Mouse (Mus musculus) midbrain, embryonic 15.5 days (tissue): ENCODE results near the gene Hist1h2ag. TPM values are rescaled to one million over a fixed set of nuclear protein-coding genes. Genes with fewer than 3 reads are reported as not detected.
"Not testable (repeated sequence)": the region's sequence is repeated elsewhere in the genome, so short reads cannot be mapped to it uniquely, and the experiment has no call there.

Experiments used
- ATAC-seq: fragments of 200-750 bp; cut with Nextera tagmentation; replicated peaks from 2 replicates; pipeline ENCODE4 v1.8.0; 2017; ENCODE audit warnings: moderate TSS enrichment
- H3K27ac ChIP-seq: fragments of 300-500 bp; sonication (generic); 2 replicates; pipeline ENCODE4 v1.5.1; 2015; ENCODE audit warnings: mild to moderate bottlenecking, inconsistent platforms
- H3K27me3 ChIP-seq: fragments of 300-500 bp; sonication (generic); replicated peaks from 2 replicates; pipeline ENCODE4 v1.6.1; 2015; ENCODE audit warnings: inconsistent platforms
- H3K36me3 ChIP-seq: fragments of 300-500 bp; sonication (generic); replicated peaks from 2 replicates; pipeline ENCODE4 v1.6.1; 2015; ENCODE audit warnings: inconsistent platforms
- H3K4me1 ChIP-seq: fragments of 300-500 bp; sonication (generic); 2 replicates; pipeline ENCODE4 v1.6.1; 2015; ENCODE audit warnings: inconsistent platforms
- H3K4me2 ChIP-seq: fragments of 300-500 bp; sonication (generic); 2 replicates; pipeline ENCODE4 v1.6.1; 2015; ENCODE audit warnings: inconsistent platforms, mild to moderate bottlenecking, moderate library complexity
- H3K4me3 ChIP-seq: fragments of 300-500 bp; sonication (generic); 2 replicates; pipeline ENCODE4 v1.5.1; 2015; ENCODE audit warnings: mild to moderate bottlenecking, inconsistent platforms
- H3K9ac ChIP-seq: fragments of 300-500 bp; sonication (generic); 2 replicates; pipeline ENCODE4 v1.6.1; 2015; ENCODE audit warnings: mild to moderate bottlenecking, inconsistent platforms
- H3K9me3 ChIP-seq: fragments of 300-500 bp; sonication (generic); 2 replicates; pipeline ENCODE4 v1.6.1; 2016; ENCODE audit warnings: inconsistent platforms
- WGBS: fragments of 180-500 bp; shearing (Covaris S2); methylation state at CpG from one replicate; pipeline ENCODE4 v1.1.7; 2015; ENCODE audit warnings: mixed read lengths; 5-methylcytosine and 5-hydroxymethylcytosine counted together
- polyA plus RNA-seq: library from polyadenylated mRNA; unstranded; fragments of >200 nt; fragmentation: Nextera tagmentation; extraction: Ambion mirVana; gene quantifications from 2 replicates; pipeline ENCODE4 v1.2.1, GENCODE M21; 2015

The Hist1h2ag gene
- polyA plus RNA-seq, 1 experiment from 2014 or later: 5.4 TPM

DNA sequence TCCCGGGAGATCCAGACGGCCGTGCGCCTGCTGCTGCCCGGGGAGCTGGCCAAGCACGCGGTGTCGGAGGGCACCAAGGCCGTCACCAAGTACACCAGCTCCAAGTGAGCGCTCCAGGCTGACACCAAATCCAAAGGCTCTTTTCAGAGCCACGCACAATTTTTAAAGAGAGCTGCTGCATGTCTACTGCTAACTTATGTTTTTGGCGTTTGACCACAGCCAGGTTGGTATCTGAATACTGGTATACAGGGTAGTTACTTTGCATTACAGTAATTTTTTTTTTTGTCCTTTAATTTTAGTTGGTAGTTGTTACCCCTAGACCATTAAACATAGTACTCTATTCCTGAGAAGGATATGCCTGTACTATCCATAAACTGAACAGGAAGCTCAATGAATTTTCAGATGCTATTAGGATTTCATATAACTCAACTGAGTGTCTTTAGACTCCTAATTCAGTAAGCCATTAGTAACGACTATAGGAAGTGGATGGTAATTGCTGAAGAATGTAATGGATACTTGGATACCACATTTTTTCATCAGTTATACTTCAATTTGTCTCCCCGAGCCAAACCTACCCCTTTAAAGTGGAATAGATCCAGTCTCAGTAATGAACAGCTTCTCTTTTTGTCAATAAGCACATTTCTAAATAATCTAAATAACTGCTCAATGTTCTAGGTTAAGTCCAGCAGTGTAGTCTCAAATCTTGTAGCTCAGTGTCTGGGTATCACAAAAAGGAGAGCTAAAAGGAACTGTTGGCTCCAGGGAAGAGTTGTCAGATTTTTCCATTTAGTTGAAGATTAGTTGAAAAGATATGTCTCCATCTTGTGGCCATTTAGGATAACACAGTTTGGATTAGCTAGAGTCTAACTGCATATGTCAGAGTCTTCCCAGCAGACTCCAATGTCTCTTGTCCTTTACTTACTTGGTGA lies 1.0 kb upstream of the Hist1h2ag start:
- Histone ChIP-seq H3K4me2 (peak overlapping the region; percentile 87), H3K36me3 (no peaks in the 10 kb centered on the region), H3K27ac (peak overlapping the region; percentile 85), H3K9ac (peak overlapping the region; percentile 50), H3K4me3 (peak overlapping the region; percentile 44), H3K9me3 (no peaks in the 10 kb centered on the region), H3K4me1 (peaks cover 33% of the 10 kb centered on the region), H3K27me3 (no peaks in the 10 kb centered on the region)
- ATAC-seq: peak; percentile 41
- WGBS: under 1% methylated on average over 14 of the region's 14 CpGs

DNA sequence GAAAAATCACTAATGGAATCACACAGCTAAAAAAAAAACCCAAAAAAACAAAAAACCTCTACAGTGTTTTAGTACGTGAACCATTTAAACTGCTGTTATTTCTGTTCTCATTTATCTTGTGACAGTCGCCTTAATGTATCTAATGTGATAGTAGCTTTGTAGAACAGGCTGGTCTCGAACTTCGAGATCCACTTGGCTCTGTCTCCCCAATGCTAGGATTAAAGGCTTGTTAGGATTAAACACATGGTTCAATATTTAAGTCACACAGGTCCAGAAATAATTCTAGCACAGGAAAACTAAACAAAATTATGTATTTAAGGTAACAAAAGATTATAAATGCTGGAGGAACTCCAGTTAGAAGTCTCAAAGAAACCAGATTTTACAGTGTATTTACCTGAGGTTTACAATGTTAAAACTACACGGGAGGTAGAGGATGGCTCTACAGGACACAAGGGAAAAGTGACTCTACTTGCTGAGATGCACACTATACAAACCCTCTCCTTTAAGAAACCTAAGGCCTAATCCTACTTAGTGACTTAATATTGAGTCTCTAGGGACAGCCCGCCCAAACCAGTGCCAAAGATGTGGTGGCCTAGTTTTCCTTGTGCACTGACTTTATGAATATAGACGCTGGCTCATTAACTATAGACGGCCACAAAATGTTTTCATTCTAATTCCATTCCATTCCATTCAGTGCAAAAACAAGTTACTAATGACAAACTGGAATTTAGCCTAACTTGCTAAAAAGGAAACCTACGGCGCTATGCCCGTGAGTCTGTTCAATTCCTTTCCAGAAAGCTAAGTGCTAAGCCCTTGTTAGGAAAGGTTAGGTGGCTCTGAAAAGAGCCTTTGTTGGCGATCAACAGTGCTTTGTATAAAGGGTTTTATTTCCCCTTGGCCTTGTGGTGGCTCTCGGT lies 835 bp downstream of the Hist1h2ag start:
- peaks cover 33% of the 10 kb centered on the region for H3K4me1 ChIP-seq
- no peaks in the 10 kb centered on the region for H3K27me3 ChIP-seq
- H3K4me2 ChIP-seq: peak overlapping the region; percentile 87
- H3K27ac ChIP-seq: peak overlapping the region; percentile 81
- ATAC-seq: no peak
- peak overlapping the region; percentile 44 for H3K4me3 ChIP-seq
- no peaks in the 10 kb centered on the region for H3K9me3 ChIP-seq
- H3K36me3 ChIP-seq: no peaks in the 10 kb centered on the region
- 2% methylated on average over 13 of the region's 13 CpGs for WGBS
- H3K9ac ChIP-seq: peak overlapping the region; percentile 29

DNA sequence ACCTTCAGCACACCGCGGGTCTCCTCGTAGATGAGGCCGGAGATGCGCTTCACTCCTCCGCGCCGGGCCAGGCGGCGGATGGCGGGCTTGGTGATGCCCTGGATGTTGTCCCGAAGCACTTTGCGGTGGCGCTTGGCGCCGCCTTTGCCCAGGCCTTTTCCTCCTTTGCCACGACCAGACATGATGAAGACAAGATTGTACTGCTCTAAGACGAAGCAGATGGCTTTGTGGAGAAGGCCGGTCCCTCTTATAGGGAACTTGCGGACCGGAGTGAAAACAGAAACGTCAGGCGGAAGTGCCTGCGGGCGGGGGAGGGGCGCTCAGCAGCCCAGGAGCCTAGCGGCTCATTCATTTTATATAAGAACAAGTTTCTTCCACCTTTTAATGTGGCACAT lies 1.6 kb downstream of the Hist1h2ag start, which contains the start of gene Hist1h4i:
TSS of gene Hist1h4i (minus strand) at position 221 of the 395 bp plus-strand sequence.
- H3K4me3 ChIP-seq: peak within 1 kb of the TSS; percentile 44
- H3K4me2 ChIP-seq: peak within 1 kb of the TSS; percentile 87
- H3K4me1 ChIP-seq: peaks cover 40% of the 10 kb centered on the region
- peak; percentile 55 for ATAC-seq
- H3K9me3 ChIP-seq, H3K27me3 ChIP-seq, H3K36me3 ChIP-seq: not testable (repeated sequence)
- WGBS: under 1% methylated on average over 27 of the region's 27 CpGs
- peak within 1 kb of the TSS; percentile 81 for H3K27ac ChIP-seq
- H3K9ac ChIP-seq: peak within 1 kb of the TSS; percentile 40

- H3K27me3 ChIP-seq: no peaks in the 10 kb centered on the region
- no peaks in the 10 kb centered on the region for H3K9me3 ChIP-seq
- peak overlapping the region; percentile 40 for H3K9ac ChIP-seq
- peak overlapping the region; percentile 41 for H3K4me3 ChIP-seq
- H3K27ac ChIP-seq: peak overlapping the region; percentile 81
- ATAC-seq: peak; percentile 18
- peak overlapping the region; percentile 87 for H3K4me2 ChIP-seq
- under 1% methylated on average over 24 of the region's 24 CpGs for WGBS
- H3K36me3 ChIP-seq: no peaks in the 10 kb centered on the region
- peaks cover 41% of the 10 kb centered on the region for H3K4me1 ChIP-seq
These were observed 2.1 kb downstream of the Hist1h2ag start for GRCm38 (mm10) chr13:22040464-22041141.

DNA sequence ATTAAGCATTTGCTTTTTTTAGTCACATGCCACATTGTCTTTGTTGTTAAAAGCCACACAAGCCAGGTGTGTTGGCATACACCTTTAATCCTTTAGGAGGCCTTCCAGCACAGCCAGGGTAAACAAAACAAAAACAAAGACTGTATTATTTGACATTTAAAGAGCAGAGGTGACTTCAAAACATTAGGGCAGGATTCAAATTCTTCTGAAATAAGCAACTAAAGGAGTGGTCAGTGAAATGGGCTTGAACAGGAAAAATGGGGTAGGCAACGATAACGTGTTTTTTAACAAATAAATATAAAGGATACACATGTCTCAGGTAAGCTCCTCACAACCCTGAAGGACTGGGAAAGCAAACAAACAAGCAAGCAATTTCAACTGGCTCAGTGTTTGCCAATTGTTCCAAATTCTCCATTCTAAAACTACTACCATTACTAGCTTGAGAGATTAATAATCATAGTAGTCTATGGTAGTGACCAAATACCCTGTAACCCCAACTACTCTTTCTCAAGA lies 2.7 kb downstream of the Hist1h2ag start:
- H3K4me3 ChIP-seq: peak overlapping the region; percentile 41
- H3K4me1 ChIP-seq: peaks cover 41% of the 10 kb centered on the region
- 7% methylated on average over 2 of the region's 2 CpGs for WGBS
- ATAC-seq: no peak
- H3K27ac ChIP-seq: no peak overlapping the region
- no peaks in the 10 kb centered on the region for H3K36me3 ChIP-seq
- H3K27me3 ChIP-seq: no peaks in the 10 kb centered on the region
- no peak overlapping the region for H3K9ac ChIP-seq
- no peaks in the 10 kb centered on the region for H3K9me3 ChIP-seq
- peak overlapping the region; percentile 87 for H3K4me2 ChIP-seq

DNA sequence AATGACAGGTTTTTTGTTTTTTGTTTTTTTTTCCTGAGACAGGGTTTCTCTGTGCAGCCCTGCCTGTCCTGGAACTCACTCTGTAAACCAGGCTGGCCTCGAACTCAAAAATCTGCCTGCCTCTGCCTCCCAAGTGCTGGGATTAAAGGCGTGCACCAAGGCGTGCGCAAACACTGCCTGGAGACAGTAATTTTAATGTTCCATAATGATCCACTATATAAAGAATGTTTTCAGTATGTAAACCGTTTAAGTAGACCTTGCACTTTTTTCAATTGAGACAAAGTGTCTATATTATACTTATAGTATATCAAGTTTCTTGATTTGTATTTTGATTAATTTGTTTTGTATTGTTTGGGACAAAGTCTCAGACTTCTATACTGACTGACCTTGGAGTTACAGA lies 3.4 kb downstream of the Hist1h2ag start:
- Histone ChIP-seq H3K36me3 (no peaks in the 10 kb centered on the region), H3K4me1 (peaks cover 45% of the 10 kb centered on the region), H3K27ac (no peak overlapping the region), H3K9me3 (no peaks in the 10 kb centered on the region), H3K4me2 (no peak overlapping the region), H3K4me3 (no peak overlapping the region), H3K27me3 (no peaks in the 10 kb centered on the region), H3K9ac (no peak overlapping the region)
- 69% methylated on average over 5 of the region's 5 CpGs for WGBS
- ATAC-seq: no peak

DNA sequence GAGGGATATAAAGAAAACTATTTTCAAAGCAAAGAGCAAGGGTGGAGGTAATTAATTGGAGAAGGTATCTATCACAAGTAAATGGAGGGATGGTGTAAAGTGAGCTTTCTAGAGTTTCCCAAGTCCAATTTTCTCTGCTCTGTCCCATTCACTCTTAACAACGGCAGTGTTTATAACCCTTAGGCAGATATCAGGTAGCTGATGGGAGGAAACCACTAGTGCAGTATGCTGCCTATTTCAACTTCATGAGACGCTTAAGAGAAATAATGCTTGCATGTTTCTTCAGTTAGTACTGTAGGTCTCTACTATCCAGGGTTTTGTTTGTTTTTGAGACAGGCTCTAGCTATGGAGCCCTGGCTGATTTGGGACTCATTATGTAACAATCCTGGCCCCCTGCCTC lies 5.3 kb downstream of the Hist1h2ag start:
- Histone ChIP-seq H3K27me3 (no peaks in the 10 kb centered on the region), H3K9ac (no peak overlapping the region), H3K27ac (no peak overlapping the region), H3K4me1 (peaks cover 37% of the 10 kb centered on the region), H3K36me3 (no peaks in the 10 kb centered on the region), H3K4me2 (no peak overlapping the region), H3K9me3 (no peaks in the 10 kb centered on the region), H3K4me3 (no peak overlapping the region)
- ATAC-seq: no peak
- WGBS: 82% methylated on average over 2 of the region's 2 CpGs

DNA sequence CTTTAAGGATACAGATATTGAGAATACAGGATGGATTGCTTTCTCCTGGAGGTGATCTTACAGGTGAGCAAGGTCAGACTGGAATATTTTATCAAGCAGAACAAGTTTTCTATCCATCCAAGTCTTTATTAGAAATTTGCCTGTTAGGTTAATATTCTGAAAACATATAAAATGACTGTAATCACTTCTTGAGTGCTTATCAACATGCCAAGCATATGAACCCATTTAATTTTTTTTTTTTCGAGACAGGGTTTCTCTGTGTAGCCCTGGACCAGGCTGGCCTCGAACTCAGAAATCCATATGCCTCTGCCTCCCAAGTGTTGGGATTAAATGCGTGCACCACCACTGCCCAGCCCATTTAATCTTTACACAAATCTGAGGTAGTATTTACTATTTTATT lies 5.8 kb downstream of the Hist1h2ag start:
- no peak overlapping the region for H3K9ac ChIP-seq

DNA sequence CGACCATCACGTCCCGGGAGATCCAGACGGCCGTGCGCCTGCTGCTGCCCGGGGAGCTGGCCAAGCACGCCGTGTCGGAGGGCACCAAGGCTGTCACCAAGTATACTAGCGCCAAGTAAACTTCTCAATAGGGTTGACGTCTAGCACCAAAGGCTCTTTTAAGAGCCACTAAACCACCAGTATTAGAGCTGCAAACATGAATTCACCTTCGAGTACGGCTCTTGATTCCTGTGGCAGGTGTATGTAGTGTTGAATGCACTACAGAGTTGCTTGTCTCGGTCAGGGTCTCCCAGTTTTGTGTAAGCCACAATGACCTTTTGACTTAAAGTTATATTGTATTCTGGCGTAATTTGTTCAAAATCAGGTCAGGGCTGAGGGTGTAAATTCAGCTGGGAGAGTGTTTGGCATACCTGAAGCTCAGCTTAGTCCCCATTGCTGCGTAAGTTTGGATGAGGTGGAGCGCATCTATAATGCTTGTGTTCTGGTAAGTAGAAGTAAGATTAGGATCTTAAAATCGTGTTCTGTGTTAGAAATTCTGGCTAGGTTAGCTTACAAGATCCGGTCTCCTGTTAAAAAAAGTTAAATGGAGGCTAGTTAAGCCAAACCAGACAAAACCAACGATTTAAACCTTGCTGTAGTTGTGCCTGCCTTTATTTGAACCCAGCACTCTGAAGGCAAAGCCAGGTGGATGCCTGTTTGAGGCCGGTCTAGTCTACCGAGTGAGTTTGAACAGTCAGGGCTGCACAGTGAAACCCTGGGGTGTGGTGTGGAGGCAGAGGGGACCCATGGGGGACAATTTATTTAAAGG lies 6.4 kb downstream of the Hist1h2ag start:
- H3K4me3 ChIP-seq: peak overlapping the region; percentile 42

More for the DNA sequence above, 5.8 kb downstream of the Hist1h2ag start:
- no peak overlapping the region for H3K4me3 ChIP-seq
- no peak overlapping the region for H3K27ac ChIP-seq
- H3K36me3 ChIP-seq: no peaks in the 10 kb centered on the region
- 57% methylated on average over 3 of the region's 3 CpGs for WGBS
- no peak overlapping the region for H3K4me2 ChIP-seq
- no peaks in the 10 kb centered on the region for H3K9me3 ChIP-seq
- peaks cover 34% of the 10 kb centered on the region for H3K4me1 ChIP-seq
- no peaks in the 10 kb centered on the region for H3K27me3 ChIP-seq
- no peak for ATAC-seq

GRCm38 (mm10) chr13:22035267-22036148 lies 7.2 kb downstream of the Hist1h2ag start, which contains the start of the genes Hist1h2ah and Hist1h2bk:
TSS of gene Hist1h2ah (minus strand) at chr13:22035568.
TSS of gene Hist1h2bk (plus strand) at chr13:22035870.
- peak within 1 kb of the TSS; percentile 63 for H3K4me2 ChIP-seq
- H3K9ac ChIP-seq: peak within 1 kb of the TSS; percentile 27; the same call in 1 of the 2 replicates
- peak within 1 kb of the TSS; percentile 71 for H3K27ac ChIP-seq
- H3K27me3 ChIP-seq, H3K9me3 ChIP-seq, H3K36me3 ChIP-seq: not testable (repeated sequence)
- under 1% methylated on average over 34 of the region's 69 CpGs for WGBS
- peaks cover 21% of the 10 kb centered on the region for H3K4me1 ChIP-seq
- peak; percentile 99 for ATAC-seq
- H3K4me3 ChIP-seq: peak within 1 kb of the TSS; percentile 42

More for the DNA sequence above, 6.4 kb downstream of the Hist1h2ag start:
- no peaks in the 10 kb centered on the region for H3K9me3 ChIP-seq
- no peaks in the 10 kb centered on the region for H3K27me3 ChIP-seq
- peak; percentile 40; the same call in 1 of the 2 replicates for ATAC-seq
- no peaks in the 10 kb centered on the region for H3K36me3 ChIP-seq
- 2% methylated on average over 23 of the region's 23 CpGs for WGBS
- H3K4me1 ChIP-seq: peaks cover 27% of the 10 kb centered on the region
- H3K9ac ChIP-seq: peak overlapping the region; percentile 17; the same call in 1 of the 2 replicates
- peak overlapping the region; percentile 63 for H3K4me2 ChIP-seq
- peak overlapping the region; percentile 60 for H3K27ac ChIP-seq
